Mouse (Mus musculus): ENCODE measurements around the gene B430305J03Rik. TPM values are rescaled to one million over a fixed set of nuclear protein-coding genes. Genes with fewer than 3 reads are reported as not detected.
A peak's percentile ranks its signal among the peaks of the same experiment; 100 is the strongest.

B430305J03Rik gene
- not detected in 2 replicates for polyA plus RNA-seq (2014; fragmentation: Nextera tagmentation; extraction: Ambion mirVana)

DNA sequence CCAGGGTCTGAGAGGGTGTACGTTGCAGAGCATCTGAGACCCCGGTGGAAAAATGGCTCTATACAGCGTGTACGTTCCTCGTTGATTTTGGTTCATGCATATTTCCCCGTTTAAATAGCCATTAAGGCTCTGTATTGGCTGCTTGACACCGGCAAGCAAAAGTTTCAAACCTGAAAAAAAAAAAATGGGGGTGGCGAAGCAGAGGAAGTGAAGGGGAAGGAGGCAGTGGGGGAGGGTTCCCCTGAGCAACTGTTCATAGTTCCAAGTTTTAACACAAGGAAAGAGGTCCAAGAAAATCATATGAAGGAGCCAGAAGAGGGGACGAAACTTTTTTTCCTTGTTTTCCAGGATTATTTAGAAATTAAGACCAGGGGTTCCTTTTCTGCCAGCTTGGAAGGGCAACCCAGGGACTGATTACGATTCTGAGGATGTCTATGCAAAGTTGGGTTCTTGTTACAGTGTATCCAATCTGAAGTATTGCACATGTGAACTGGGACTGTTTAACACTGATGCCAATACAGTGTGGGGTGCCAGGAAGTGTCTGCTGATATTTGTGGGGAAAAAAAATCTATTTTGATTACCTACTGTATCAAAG lies at the start of gene B430305J03Rik:
Gene B430305J03Rik, minus strand, starts transcription at position 173 of the 595 bp plus-strand sequence.
- 6% methylated on average over 10 of the region's 10 CpGs for WGBS
- H3K9me3 ChIP-seq (ENCODE audit: control insufficient read depth, low read length) = no peaks in the 10 kb centered on the region
- no peak for ATAC-seq (ENCODE audit: insufficient number of reproducible peaks, low FRiP score, low TSS enrichment, low read depth)

DNA sequence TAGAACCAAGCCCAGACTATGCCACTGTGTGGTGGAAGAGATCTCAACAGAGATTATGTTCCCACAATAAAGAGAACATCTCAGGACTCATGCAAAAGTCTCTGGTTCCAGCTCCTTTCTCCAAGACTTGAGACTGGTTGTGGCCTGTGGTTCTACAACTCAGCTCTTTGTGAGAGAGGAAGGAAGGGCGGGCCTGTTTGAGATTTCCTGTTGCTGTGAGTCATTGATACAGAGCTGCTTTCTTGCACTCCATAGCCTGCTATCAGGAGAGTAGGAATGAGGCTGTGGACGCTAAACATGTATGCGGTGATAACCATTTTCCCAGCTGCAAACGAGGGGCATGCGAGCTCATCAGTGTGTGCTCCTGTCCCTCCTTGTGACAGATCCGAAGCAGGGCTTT lies 43.9 kb upstream of the B430305J03Rik start:
- Histone ChIP-seq H3K4me1 (ENCODE audit: control insufficient read depth, insufficient read depth, low read length) (no peaks in the 10 kb centered on the region), H3K27me3 (ENCODE audit: control insufficient read depth, insufficient read depth, low read length) (no peaks in the 10 kb centered on the region), H3K4me2 (ENCODE audit: low read depth, severe bottlenecking) (no peak overlapping the region), H3K9ac (ENCODE audit: low read length) (no peak overlapping the region), H3K27ac (replicated peaks; ENCODE audit: low read depth, low read length) (no peak overlapping the region), H3K4me3 (ENCODE audit: low read depth, low read length) (no peak overlapping the region), H3K9me3 (ENCODE audit: control insufficient read depth, low read length) (no peaks in the 10 kb centered on the region), H3K36me3 (ENCODE audit: control insufficient read depth, insufficient read depth, low read length) (no peaks in the 10 kb centered on the region)
- 88% methylated on average over 6 of the region's 6 CpGs for WGBS
- DNase-seq (ENCODE audit: low spot score) = no peak
- no peak for ATAC-seq (ENCODE audit: insufficient number of reproducible peaks, low FRiP score, low TSS enrichment, low read depth)

More for the DNA sequence above, at the start of gene B430305J03Rik:
- no peak within 1 kb of the TSS for H3K27ac ChIP-seq (replicated peaks; ENCODE audit: low read depth, low read length)
- no peak for DNase-seq (ENCODE audit: low spot score)
- H3K4me3 ChIP-seq (ENCODE audit: low read depth, low read length) = peak within 1 kb of the TSS; percentile 87
- peak within 1 kb of the TSS; percentile 80 for H3K9ac ChIP-seq (ENCODE audit: low read length)
- H3K4me2 ChIP-seq (ENCODE audit: low read depth, severe bottlenecking) = peak within 1 kb of the TSS; percentile 70
- no peaks in the 10 kb centered on the region for H3K27me3 ChIP-seq (ENCODE audit: control insufficient read depth, insufficient read depth, low read length)
- 0 out of 2 replicates have a peak, but pooled peaks cover 3% of the 10 kb centered on the region for H3K4me1 ChIP-seq (ENCODE audit: control insufficient read depth, insufficient read depth, low read length)
- no peaks in the 10 kb centered on the region for H3K36me3 ChIP-seq (ENCODE audit: control insufficient read depth, insufficient read depth, low read length)

DNA sequence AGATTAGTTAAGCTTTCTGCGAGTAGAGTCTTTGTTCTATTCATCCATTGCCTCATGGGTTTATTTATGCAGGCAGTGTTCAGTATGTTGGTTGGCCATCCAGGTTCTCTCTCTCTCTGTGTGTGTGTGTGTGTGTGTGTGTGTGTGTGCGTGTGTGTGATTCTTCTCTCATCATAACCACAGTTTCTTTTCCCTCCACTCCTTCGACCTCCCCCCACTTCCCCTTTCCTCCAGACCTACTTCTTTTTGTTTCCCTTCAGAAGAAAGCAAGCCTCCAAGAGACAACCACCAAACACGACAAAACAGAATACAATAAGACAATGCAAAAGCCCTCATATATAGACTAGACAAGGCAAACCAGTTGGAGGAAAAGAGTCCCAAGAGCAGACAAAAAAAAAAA lies 41.2 kb upstream of the B430305J03Rik start:
- Histone ChIP-seq H3K27me3 (ENCODE audit: control insufficient read depth, insufficient read depth, low read length) (no peaks in the 10 kb centered on the region), H3K4me1 (ENCODE audit: control insufficient read depth, insufficient read depth, low read length) (no peaks in the 10 kb centered on the region), H3K4me2 (ENCODE audit: low read depth, severe bottlenecking) (no peak overlapping the region), H3K9me3 (ENCODE audit: control insufficient read depth, low read length) (no peaks in the 10 kb centered on the region), H3K27ac (replicated peaks; ENCODE audit: low read depth, low read length) (no peak overlapping the region), H3K4me3 (ENCODE audit: low read depth, low read length) (no peak overlapping the region), H3K9ac (ENCODE audit: low read length) (no peak overlapping the region), H3K36me3 (ENCODE audit: control insufficient read depth, insufficient read depth, low read length) (no peaks in the 10 kb centered on the region)
- WGBS = 83% methylated on average over 4 of the region's 4 CpGs
- ATAC-seq (ENCODE audit: insufficient number of reproducible peaks, low FRiP score, low TSS enrichment, low read depth) (no peak), DNase-seq (ENCODE audit: low spot score) (no peak)

DNA sequence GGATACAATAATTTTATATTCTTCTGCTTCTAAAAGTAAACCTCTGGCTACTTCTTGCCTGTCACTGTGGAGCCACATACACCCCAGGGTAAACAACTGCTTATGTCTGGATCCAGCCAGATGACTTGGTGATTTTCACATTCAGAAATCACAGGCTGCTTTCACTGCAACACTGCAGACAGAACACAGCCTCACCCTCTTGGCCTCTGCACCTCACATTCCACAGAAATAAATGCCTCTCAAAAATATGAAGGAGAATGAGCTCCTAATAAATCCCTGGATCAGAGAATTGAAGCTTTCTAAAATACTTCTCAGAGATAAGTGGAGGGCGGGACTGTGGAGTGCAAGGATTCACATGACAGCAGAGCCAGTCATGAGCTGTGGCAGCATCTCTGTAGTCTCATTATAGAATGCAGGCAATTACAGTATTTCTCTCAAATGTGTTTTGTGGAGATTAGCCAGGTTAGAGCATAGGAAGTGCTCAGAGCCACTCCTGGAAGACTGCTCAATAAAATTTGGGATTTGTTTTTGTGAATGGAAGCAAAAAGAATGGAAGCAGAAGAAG lies 35.2 kb upstream of the B430305J03Rik start:
- Histone ChIP-seq H3K27me3 (ENCODE audit: control insufficient read depth, insufficient read depth, low read length) (no peaks in the 10 kb centered on the region), H3K9ac (ENCODE audit: low read length) (no peak overlapping the region), H3K4me3 (ENCODE audit: low read depth, low read length) (no peak overlapping the region), H3K36me3 (ENCODE audit: control insufficient read depth, insufficient read depth, low read length) (no peaks in the 10 kb centered on the region), H3K27ac (replicated peaks; ENCODE audit: low read depth, low read length) (no peak overlapping the region), H3K4me2 (ENCODE audit: low read depth, severe bottlenecking) (no peak overlapping the region), H3K4me1 (ENCODE audit: control insufficient read depth, insufficient read depth, low read length) (no peaks in the 10 kb centered on the region), H3K9me3 (ENCODE audit: control insufficient read depth, low read length) (no peaks in the 10 kb centered on the region)
- WGBS = 65% methylated on average over 1 of the region's 1 CpGs
- ATAC-seq (ENCODE audit: insufficient number of reproducible peaks, low FRiP score, low TSS enrichment, low read depth) (no peak), DNase-seq (ENCODE audit: low spot score) (no peak)

DNA sequence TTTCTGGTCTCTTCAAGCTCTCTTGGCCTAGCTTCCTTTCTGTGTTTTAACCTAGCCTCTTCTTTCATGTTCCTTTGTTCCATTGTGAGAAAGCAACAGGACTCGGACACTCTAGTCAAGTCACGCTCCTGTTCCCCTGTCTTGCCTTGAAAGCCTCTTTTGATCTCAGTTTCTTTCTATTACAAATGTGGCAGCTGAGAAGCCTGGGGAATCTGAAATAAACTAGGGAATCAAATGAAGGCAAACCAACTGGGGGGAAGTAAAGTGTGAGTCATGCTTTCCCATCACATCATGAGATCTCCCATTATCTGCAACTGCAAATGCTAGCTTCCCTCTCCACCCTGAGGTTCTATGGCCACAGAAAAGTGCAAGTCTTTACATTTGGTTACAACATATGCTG lies 31.0 kb upstream of the B430305J03Rik start:
- no peaks in the 10 kb centered on the region for H3K9me3 ChIP-seq (ENCODE audit: control insufficient read depth, low read length)
- H3K4me2 ChIP-seq (ENCODE audit: low read depth, severe bottlenecking) = no peak overlapping the region; the same call in 1 of the 2 replicates
- no peaks in the 10 kb centered on the region for H3K4me1 ChIP-seq (ENCODE audit: control insufficient read depth, insufficient read depth, low read length)
- no peak overlapping the region for H3K4me3 ChIP-seq (ENCODE audit: low read depth, low read length)
- DNase-seq (ENCODE audit: low spot score) (no peak), ATAC-seq (ENCODE audit: insufficient number of reproducible peaks, low FRiP score, low TSS enrichment, low read depth) (no peak)
- no peaks in the 10 kb centered on the region for H3K36me3 ChIP-seq (ENCODE audit: control insufficient read depth, insufficient read depth, low read length)
- 75% methylated on average over 2 of the region's 2 CpGs for WGBS
- no peaks in the 10 kb centered on the region for H3K27me3 ChIP-seq (ENCODE audit: control insufficient read depth, insufficient read depth, low read length)
- no peak overlapping the region for H3K9ac ChIP-seq (ENCODE audit: low read length)
- H3K27ac ChIP-seq (replicated peaks; ENCODE audit: low read depth, low read length) = no peak overlapping the region

DNA sequence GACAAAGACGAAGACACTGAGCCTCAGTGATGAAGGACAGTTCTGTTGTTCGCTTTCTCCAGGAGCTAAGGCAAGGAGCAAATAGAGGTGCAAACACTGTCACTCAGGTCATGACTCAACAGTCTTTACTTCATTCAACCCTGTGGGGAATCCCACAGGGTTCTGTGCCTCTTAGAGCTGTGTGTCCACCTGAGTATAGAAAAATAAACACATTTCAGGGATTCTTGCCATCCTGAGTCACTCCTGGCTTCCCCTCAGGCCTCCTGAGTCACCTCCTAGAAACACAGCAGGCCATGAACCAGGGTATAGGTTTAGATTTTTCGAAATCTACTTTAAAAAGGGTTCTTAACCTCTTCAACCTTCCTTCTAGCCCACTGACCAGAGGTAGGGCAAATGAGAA lies 29.6 kb upstream of the B430305J03Rik start:
- no peaks in the 10 kb centered on the region for H3K9me3 ChIP-seq (ENCODE audit: control insufficient read depth, low read length)
- 73% methylated on average over 3 of the region's 3 CpGs for WGBS
- DNase-seq (ENCODE audit: low spot score) = no peak
- no peaks in the 10 kb centered on the region for H3K36me3 ChIP-seq (ENCODE audit: control insufficient read depth, insufficient read depth, low read length)
- no peak for ATAC-seq (ENCODE audit: insufficient number of reproducible peaks, low FRiP score, low TSS enrichment, low read depth)
- no peaks in the 10 kb centered on the region for H3K4me1 ChIP-seq (ENCODE audit: control insufficient read depth, insufficient read depth, low read length)
- no peak overlapping the region for H3K4me2 ChIP-seq (ENCODE audit: low read depth, severe bottlenecking)
- no peaks in the 10 kb centered on the region for H3K27me3 ChIP-seq (ENCODE audit: control insufficient read depth, insufficient read depth, low read length)
- no peak overlapping the region for H3K9ac ChIP-seq (ENCODE audit: low read length)
- H3K4me3 ChIP-seq (ENCODE audit: low read depth, low read length) = no peak overlapping the region
- no peak overlapping the region for H3K27ac ChIP-seq (replicated peaks; ENCODE audit: low read depth, low read length)

DNA sequence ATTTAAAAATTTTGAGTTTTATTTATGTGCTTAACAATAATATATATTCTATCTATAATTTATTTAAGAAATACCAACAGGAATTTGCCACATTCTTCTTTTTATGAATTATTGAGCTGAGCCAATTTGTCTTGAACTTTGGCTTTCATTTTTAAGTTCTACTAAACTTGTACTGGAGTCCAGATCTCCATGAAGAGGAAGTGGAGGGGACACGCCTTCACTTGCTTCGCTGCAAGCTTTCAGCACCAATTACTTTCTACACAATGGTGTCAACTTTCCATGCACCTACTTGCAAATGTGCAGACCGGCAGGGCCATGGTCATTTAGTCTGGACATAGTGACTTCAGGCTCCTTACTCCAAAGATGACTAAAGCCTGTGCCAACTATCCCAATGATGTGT lies 27.8 kb upstream of the B430305J03Rik start:
- no peak for DNase-seq (ENCODE audit: low spot score)
- ATAC-seq (ENCODE audit: insufficient number of reproducible peaks, low FRiP score, low TSS enrichment, low read depth) = no peak

DNA sequence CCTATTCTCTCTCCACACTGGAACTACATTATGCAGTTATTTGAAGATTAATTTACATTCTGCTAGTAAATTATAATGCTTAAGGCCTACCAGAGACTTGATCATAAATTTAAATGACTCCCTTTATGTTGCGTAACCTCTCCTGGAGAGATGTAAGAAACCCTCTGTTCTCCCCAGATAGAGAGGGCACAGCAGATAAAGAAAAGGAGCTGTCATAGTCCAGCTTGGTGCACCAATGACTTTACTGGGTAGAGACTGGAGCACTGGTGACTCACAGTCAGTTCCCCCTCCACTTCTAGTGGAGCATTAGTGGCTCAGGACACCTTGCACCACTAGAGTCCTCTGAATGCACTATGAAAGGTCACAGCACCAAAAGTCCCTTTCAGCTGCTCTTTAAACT lies 27.1 kb upstream of the B430305J03Rik start:
- no peak overlapping the region for H3K27ac ChIP-seq (replicated peaks; ENCODE audit: low read depth, low read length)
- H3K9ac ChIP-seq (ENCODE audit: low read length) = no peak overlapping the region
- no peaks in the 10 kb centered on the region for H3K4me1 ChIP-seq (ENCODE audit: control insufficient read depth, insufficient read depth, low read length)
- WGBS = 86% methylated on average over 1 of the region's 1 CpGs
- H3K9me3 ChIP-seq (ENCODE audit: control insufficient read depth, low read length) = no peaks in the 10 kb centered on the region
- no peak overlapping the region for H3K4me2 ChIP-seq (ENCODE audit: low read depth, severe bottlenecking)
- no peak for ATAC-seq (ENCODE audit: insufficient number of reproducible peaks, low FRiP score, low TSS enrichment, low read depth)
- H3K36me3 ChIP-seq (ENCODE audit: control insufficient read depth, insufficient read depth, low read length) = no peaks in the 10 kb centered on the region
- no peak for DNase-seq (ENCODE audit: low spot score)
- no peak overlapping the region for H3K4me3 ChIP-seq (ENCODE audit: low read depth, low read length)
- no peaks in the 10 kb centered on the region for H3K27me3 ChIP-seq (ENCODE audit: control insufficient read depth, insufficient read depth, low read length)

More for the DNA sequence above, 27.8 kb upstream of the B430305J03Rik start:
- WGBS = 55% methylated on average over 3 of the region's 3 CpGs
- H3K9ac ChIP-seq (ENCODE audit: low read length) = no peak overlapping the region
- no peak overlapping the region for H3K4me2 ChIP-seq (ENCODE audit: low read depth, severe bottlenecking)
- H3K27me3 ChIP-seq (ENCODE audit: control insufficient read depth, insufficient read depth, low read length) = no peaks in the 10 kb centered on the region
- H3K4me3 ChIP-seq (ENCODE audit: low read depth, low read length) = no peak overlapping the region
- H3K36me3 ChIP-seq (ENCODE audit: control insufficient read depth, insufficient read depth, low read length) = no peaks in the 10 kb centered on the region
- no peak overlapping the region for H3K27ac ChIP-seq (replicated peaks; ENCODE audit: low read depth, low read length)
- H3K9me3 ChIP-seq (ENCODE audit: control insufficient read depth, low read length) = no peaks in the 10 kb centered on the region
- no peaks in the 10 kb centered on the region for H3K4me1 ChIP-seq (ENCODE audit: control insufficient read depth, insufficient read depth, low read length)

DNA sequence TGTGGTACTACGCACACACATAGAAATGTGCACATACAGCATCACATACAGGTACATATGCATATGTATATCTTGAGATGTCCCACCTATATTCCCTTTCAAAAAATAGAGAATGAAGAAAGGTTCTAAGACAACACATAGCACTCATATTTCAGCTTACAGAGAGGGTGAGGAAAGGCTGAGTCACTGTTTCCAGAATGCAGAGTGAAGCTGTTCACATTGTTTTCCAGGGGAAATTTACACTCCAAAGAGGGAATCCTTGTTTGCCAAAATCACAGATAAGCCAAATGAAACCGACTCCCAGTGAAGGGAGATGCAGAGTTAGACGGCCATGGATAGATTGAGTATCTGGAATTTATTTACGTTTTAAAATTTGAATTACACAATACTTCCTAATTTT lies 25.8 kb upstream of the B430305J03Rik start:
- WGBS = 83% methylated on average over 4 of the region's 4 CpGs
- DNase-seq (ENCODE audit: low spot score) (no peak), ATAC-seq (ENCODE audit: insufficient number of reproducible peaks, low FRiP score, low TSS enrichment, low read depth) (no peak)

More for the DNA sequence above, 25.8 kb upstream of the B430305J03Rik start:
- no peaks in the 10 kb centered on the region for H3K9me3 ChIP-seq (ENCODE audit: control insufficient read depth, low read length)
- no peak overlapping the region for H3K4me2 ChIP-seq (ENCODE audit: low read depth, severe bottlenecking)
- no peaks in the 10 kb centered on the region for H3K36me3 ChIP-seq (ENCODE audit: control insufficient read depth, insufficient read depth, low read length)
- H3K27ac ChIP-seq (replicated peaks; ENCODE audit: low read depth, low read length) = no peak overlapping the region
- H3K9ac ChIP-seq (ENCODE audit: low read length) = no peak overlapping the region
- no peaks in the 10 kb centered on the region for H3K27me3 ChIP-seq (ENCODE audit: control insufficient read depth, insufficient read depth, low read length)
- H3K4me3 ChIP-seq (ENCODE audit: low read depth, low read length) = no peak overlapping the region
- no peaks in the 10 kb centered on the region for H3K4me1 ChIP-seq (ENCODE audit: control insufficient read depth, insufficient read depth, low read length)

Measured in limb, embryonic 11.5 days (tissue).